Mouse (Mus musculus) kidney, adult 2 months (tissue): ENCODE measurements around the gene Gm17349.

ENCODE experiments used
- CTCF ChIP-seq: fragments of 200-500 bp; conservative IDR thresholded peaks from 2 replicates; pipeline ENCODE4 v1.5.1; 2011; ENCODE audit warnings: low read depth, mild to moderate bottlenecking, control low read depth, low read length, moderate library complexity, mixed read lengths; ENCODE audit not compliant: insufficient read depth, insufficient read length
- POLR2A ChIP-seq: fragments of 200-500 bp; IDR thresholded peaks from one replicate; pipeline ENCODE4 v1.6.1; 2011; ENCODE audit warnings: low read depth, low read length, control low read depth

- TF ChIP-seq POLR2A = no peak
- TF ChIP-seq CTCF = no peak
Measured at GRCm38 (mm10) chr15:99704881-99705280, 409 bp downstream of the Gm17349 start.
